Mouse (Mus musculus): ENCODE results near the gene Tmem161a.

DNA sequence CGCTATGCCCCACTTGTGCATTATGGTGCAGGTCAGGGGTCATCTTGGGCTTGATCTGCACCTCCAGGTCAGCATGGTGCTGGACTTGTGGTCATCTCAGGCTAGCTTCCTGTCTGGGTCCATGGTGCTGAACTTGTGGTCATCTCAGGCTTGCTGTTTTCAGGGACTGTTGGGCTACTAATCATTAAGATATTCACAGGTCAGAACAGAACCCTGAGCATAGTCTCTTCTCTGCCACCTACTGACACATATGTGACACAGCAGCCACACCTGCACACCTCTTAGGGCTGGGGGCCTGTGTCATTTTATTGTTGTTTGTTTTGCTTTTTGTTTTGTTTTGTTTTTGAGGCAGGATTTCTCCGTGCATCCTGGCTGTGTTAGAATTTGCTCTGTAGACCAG is 49.3 kb upstream of the Tmem161a start:
- no peak for TF ChIP-seq POLR2A (IDR thresholded peaks at IDR 0.05; ENCODE audit: low read depth, low read length)
- peak; percentile 23; the same call in 1 of the 2 replicates for TF ChIP-seq CTCF (IDR thresholded peaks at IDR 0.05; ENCODE audit: extremely low read depth, insufficient read depth, insufficient read length, insufficient replicate concordance)

Data from spleen, adult 2 months (tissue).